Mouse (Mus musculus) R1 (cell line): ENCODE data around the gene Elfn1.

Source experiments
- DNase-seq: peaks from one replicate; pipeline ENCODE4 v3.0.0-alpha.2; 2018; ENCODE audit warnings: low read depth, low spot score

Elfn1 gene

DNA sequence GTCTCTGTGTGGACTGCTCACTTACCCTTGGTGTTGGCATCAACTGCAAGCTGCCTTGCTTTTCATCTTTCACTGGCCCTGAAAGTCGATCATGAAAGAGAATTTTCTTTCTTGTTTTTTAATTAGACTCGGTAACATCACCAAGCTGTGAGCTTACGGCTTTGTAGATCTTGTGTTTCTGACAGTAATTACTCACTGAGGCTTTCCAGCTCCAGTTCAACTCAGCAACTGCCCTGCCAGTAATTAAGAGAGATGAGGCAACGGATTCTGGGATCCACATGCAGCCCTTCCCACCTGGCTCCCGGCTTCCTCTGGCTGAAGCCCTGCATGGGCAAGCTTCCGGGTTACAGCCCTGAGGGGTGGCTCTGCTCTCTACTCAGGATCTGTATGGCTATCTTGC lies 115.1 kb downstream of the Elfn1 start:
- DNase-seq: no peak

DNA sequence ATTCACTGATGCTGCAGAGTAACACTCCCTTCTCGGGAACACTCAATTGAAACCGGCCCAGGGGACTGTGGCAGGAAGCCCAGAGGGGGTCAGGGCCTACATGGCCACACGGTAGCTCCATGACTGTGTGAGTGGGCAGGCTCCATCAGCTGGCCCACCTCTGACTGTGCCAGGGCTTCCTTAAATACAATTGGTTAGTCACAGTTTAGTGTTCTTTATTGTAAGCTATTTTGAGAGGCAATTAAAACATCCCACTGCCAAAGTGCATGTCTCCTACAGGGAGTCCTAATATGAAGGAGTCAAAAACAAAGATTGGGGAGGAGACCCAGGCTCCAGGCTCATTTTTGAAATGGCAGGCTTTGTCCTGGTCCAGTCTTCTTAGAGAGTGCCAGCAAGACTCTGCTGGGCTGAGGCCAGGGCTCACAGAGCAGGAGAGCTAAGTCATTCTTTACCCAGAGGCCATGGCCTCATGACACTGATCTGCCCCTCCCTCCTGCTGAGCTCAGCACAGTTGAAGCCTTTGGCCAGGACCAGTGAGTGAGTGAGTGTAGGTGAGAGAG lies 116.3 kb downstream of the Elfn1 start:
- no peak for DNase-seq
